Mouse (Mus musculus): ENCODE data around the gene Stap1. TPM values are rescaled to one million over a fixed set of nuclear protein-coding genes. Genes with fewer than 3 reads are reported as not detected.

Gene Stap1
- under 1 TPM in 1 of 2 experiments, not detected in 1; 0.19 TPM for total RNA-seq (2021)

DNA sequence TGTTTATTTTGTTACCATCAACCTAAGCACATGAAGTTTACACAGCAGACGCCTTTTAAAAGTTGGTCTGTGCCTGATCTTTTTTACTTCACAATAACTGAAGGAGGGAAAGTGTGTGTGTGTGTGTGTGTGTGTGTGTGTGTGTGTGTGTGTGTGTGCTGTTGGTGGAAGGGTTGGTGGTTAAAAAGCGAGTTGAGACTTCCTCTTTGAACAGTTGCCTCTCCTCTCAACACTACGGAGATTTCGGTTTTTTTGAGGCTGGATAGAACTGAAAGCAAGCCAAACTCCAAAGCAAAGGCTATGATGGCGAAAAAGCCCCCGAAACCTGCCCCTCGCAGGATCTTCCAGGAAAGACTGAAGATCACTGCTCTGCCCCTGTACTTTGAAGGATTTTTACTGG is at the start of gene Stap1:
TSS of gene Stap1 (plus strand) at position 209 of the 400 bp plus-strand sequence.
- DNase-seq = no peak

GRCm38 (mm10) chr5:86029820-86030219 is 41.7 kb upstream of the Stap1 start:
- DNase-seq = no peak

DNA sequence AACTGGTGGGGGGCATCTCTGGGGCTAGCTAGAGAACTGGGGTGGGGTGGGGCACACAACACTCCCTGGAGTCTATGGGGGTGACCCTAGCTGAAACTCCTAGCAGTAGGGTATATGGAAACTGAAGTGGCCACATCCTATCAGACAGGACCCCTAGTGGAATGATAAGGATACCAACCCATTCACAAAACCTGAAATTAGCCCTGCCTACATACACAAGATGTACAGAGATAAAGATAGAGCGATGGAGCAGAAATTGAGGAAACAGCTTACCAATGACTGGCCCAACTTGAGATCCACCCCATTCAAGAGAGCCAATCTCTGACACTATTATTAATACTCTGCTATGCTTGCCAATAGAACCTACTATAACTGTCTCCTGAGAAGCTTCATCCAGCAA is 8.0 kb upstream of the Stap1 start:
- no peak for DNase-seq

DNA sequence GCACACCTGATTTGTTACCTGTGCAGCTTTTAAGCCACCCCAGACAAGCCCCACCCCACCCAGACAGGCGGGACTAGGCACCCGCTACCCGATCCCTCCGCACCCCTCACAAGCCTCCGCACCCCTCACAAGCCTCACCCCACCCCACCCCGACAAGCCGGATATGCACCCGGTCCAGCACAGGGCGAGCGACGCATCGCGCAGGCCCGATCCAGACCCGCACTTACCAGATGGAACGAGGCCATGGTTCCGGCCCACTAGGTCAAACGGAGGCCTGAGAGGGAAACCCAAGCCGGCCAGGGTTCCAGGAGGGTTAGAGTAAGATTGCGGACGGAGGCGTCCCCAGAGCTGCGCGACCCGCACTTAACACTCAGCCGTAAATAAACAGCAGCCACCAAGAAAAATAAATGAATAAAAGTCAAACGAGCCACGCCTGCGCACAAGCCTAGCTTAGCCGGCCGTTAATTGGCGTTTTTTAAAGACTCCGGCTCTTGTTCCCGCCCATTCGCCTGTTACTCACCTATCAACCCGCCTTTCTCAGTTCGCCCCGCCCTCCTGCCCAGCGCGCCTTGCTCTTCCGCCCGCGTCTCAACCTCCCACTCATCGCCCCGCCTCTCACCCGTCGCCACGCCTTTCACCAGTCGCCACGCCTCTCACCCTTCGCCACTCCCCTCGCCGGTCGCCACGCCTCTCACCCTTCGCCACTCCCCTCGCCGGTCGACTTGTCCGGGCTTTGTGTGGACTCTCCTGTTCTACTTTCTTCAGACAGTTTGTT is 6.3 kb upstream of the Stap1 start, which contains the start of gene Cenpc1:
TSS of gene Cenpc1 (minus strand) at position 483 of the 775 bp plus-strand sequence.
- peak; percentile 98 for DNase-seq

DNA sequence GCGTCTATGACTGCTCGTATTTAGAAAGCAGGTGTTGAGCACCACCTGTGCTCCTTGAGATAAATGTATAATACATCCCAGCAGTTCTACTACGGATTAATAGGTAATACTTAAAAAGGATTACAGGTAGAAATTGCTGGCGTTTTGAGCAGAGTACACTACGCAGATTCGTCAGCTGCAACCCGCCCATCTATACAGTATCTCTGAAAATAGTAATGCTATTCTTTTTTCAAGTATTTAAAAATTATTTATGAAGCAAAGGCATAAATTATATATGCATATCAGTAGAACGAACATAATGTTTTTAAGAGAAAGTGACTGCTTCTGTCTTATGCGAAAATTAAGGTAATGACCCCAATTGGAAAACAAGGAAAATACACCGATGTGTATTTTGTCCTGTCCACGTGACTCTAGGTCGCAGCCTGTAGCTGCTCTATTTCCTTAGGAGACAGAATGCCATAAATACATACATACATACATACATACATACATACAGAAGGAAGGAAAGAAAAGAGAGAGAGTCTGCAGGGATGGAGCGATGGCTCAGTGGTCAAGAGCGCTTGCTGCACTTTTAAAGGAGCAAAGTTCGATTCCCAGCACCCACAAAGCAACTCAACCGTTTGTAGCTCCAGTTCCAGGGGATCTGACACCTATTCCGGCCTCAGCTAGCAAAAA is 5.5 kb upstream of the Stap1 start:
- DNase-seq = no peak

DNA sequence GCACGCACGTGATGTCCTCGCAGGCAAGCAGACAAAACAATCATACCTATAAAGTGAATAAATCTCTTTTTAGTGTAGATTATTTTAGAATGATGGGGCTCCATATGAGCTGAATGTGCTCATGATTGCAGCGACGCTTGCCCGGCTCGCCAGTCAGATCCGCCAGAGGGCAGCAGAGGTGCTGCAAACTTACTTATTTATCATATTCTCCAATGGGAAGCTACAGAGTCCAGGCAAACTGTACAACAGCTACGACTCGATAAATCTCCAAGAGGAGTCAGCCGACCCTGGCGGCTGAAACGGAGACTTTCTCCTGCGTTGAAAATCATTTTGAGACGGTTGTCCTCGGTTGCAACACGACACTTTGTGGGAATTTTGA is 5.0 kb upstream of the Stap1 start:
- peak; percentile 90 for DNase-seq

DNA sequence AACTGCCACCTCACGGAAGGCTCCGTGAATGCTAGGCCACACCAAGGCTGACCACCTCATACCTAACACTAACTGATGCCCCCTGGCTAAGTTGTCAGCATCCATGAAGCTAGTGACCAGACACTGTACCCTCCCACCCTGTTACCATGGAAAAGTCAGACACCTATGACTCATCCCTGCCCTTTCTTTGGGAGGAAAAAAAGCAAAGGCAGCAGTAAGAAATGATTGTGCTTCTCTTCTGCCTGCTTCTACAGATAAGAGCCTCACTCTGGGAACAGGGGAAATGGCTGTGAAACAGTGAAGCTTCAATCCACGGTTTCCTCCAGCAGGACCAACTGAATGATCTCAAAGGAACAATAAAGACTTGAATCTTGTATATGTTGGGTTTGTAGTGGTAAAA is 3.1 kb upstream of the Stap1 start:
- DNase-seq = no peak

DNA sequence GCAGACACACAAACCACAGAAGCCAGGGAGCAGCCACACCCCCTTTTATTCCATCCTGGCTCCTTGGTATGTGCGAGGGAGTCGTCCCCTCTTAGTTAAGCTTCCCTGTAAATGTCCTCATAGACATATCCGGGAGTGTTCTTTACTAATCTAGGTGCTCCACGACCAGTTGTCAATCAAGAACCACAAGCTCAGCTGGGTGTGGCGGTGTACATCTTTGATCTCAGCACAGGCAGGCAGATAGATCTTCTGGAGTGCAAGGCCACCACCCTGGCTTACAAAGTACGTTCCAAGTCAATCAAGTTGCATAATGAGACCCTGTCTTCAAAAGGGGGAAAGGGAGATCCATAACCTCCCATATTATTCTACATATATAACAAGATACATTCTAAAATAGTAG is 2.4 kb upstream of the Stap1 start:
- DNase-seq = no peak

DNA sequence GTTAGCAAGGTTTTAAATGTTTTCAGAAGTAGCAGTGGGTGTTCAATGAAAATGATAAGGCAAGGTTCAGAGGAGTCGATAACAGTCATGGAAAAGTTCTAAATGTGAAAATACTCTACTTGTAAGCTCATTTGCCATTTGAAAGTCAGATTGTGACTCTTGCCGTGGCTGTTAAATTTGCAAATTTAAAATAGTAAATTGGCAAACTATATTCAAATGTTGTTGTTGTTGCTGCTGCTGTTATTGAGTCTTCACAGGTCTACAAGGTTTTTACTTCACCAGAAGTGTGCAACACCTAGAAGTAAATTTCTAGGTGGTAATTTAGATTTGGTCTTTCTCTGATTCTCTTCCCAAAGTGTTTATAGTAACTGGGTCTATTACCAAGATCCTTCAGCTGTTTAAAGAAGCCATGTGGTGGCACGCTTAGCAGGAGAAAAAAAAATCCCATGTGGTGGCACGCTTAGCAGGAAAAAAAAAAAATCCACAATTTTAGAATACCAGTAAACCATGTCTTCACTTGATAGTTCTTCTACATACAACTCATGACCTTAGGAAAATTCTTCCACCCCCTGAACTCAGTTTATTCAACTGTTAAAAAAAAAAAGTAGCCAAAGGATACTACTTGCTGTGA is 1.3 kb downstream of the Stap1 start:
- DNase-seq = no peak

- no peak for DNase-seq
Measured at GRCm38 (mm10) chr5:86078720-86079334, 7.3 kb downstream of the Stap1 start.

- no peak for DNase-seq
Measured at GRCm38 (mm10) chr5:86083987-86084386, 12.4 kb downstream of the Stap1 start.

DNA sequence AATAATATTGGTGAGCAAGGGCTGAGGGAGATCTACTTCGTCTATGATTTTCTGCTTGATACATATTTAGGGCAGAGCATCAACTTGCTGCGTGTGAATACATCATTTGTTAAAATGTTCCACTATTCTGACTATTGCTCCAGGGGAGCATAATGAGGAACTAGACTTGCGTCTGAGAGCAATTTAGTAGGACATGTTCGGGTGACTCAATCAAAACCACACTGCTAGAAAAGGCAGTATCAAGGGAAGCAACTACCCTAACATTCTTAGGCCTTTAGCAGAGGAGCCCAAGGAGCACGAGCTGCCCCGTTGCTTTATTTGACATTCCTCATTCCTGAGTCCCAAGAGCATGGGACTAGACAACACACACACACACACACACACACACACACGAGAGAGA is 13.4 kb downstream of the Stap1 start:
- no peak for DNase-seq

- no peak for DNase-seq
Measured at GRCm38 (mm10) chr5:86086751-86087150, 15.2 kb downstream of the Stap1 start.

GRCm38 (mm10) chr5:86094754-86095153 is 23.2 kb downstream of the Stap1 start:
- no peak for DNase-seq

GRCm38 (mm10) chr5:86098988-86099387 is 27.4 kb downstream of the Stap1 start:
- DNase-seq = no peak

- no peak for DNase-seq
Measured at GRCm38 (mm10) chr5:86100621-86101020, 29.1 kb downstream of the Stap1 start.

DNA sequence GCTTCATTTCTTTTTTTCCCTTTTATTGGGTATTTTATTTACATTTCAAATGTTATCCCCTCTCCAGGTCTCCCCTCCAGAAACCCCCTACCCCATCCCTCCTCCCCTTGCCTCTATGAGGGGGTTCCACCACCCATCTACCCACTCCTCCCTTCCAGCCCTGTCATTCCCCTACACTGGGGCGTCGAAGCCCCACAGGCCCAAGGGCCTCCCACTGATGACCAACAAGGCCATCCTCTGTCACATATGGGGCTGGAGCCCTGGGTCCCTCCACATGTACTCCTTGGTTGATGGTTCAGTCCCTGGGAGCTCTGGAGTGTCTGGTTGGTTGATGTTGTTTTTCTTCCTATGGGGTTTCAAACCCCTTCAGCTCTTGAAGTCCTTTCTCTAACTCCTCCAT is 30.6 kb downstream of the Stap1 start:
- no peak for DNase-seq

DNA sequence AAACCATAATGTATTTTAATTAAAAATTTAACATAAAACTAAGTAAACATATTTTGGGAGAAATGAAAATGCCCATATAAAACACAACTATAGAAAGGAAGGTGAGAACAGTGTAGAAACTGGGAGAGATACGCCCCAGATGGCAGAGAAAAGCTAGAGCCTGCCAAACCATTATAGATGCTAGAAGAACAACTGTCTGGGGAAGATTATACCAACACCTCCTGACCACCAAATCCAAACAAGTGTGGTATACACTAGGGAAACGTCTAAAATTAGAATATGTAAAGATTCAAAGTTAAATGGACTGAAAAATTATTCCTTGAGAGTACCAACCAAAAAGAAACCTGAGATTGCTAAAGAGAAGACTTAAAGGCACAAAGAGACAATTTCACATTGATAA is 35.1 kb downstream of the Stap1 start:
- no peak for DNase-seq

GRCm38 (mm10) chr5:86111074-86111473 is 39.5 kb downstream of the Stap1 start:
- DNase-seq = no peak

DNA sequence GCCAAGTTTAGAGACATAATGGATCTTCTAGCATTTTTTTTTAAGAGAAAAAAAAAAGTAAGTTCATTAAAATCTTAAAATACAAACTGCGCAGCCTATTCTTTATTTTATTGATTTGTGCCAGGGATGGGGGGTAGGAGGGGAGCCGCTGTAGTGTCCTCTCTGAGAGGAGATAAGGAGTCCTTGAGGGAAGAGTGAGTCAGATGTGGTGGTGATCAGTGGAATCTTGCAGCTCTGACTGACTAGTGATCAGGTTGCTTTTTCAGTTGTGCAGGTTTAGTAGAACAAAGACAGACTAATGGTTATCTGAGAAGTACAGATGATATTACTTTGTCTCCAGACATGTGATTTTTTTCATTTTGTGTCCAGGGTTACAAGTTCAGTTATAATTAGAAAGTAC is 41.5 kb downstream of the Stap1 start:
- DNase-seq = no peak

GRCm38 (mm10) chr5:86113997-86114396 is 42.5 kb downstream of the Stap1 start:
- peak; percentile 10 for DNase-seq

- DNase-seq = no peak
Measured at GRCm38 (mm10) chr5:86118457-86119094, 47.0 kb downstream of the Stap1 start.

- DNase-seq = no peak
Measured at GRCm38 (mm10) chr5:86128749-86129148, 57.2 kb downstream of the Stap1 start.

Data from heart, postnatal 4 days (tissue).